Mouse (Mus musculus) myocyte (in vitro differentiated cells): ENCODE measurements around the gene Cdh15.

Experiments used
- POLR2A ChIP-seq: IDR thresholded peaks from one replicate; pipeline ENCODE4 v1.6.1; 2011; ENCODE audit warnings: low read depth, mild to moderate bottlenecking, control low read depth, moderate library complexity; ENCODE audit not compliant: insufficient read length
- USF1 ChIP-seq: IDR thresholded peaks from one replicate; pipeline ENCODE4 v1.6.1; 2011; ENCODE audit warnings: low read depth, mild to moderate bottlenecking, control low read depth, moderate library complexity

DNA sequence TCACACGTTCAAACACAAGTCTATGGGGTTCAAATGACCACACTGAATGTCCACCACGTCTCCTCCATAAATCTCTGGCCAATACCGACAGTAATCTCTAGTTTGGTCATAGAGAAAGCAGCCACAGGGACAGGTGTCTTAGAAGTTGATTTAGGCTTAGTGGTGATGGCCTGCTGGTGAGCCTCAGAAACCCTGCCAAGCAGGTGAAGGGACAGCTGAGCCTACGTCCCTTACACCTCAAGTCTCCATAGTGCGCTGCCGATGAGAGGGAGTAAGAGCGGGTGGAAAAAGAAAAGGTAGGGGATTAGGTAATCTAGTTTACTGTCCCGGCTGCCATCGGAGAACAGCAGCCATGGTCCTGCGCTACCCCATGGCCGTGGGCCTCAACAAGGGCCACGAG lies 11.6 kb upstream of the Cdh15 start:
- no peak for TF ChIP-seq POLR2A
- no peak for TF ChIP-seq USF1
